Mouse (Mus musculus) CH12.LX (cell line): ENCODE data around the gene Eral1. TPM values are rescaled to one million over a fixed set of nuclear protein-coding genes. Genes with fewer than 3 reads are reported as not detected.
A peak's percentile ranks its signal among the peaks of the same experiment; 100 is the strongest.

ENCODE experiments used
- DNase-seq: peaks from one replicate; pipeline ENCODE4 v3.0.0-alpha.2; 2013; ENCODE audit errors: extremely low read depth
- H3K27ac ChIP-seq: 2 replicates; pipeline ENCODE4 v1.5.1; 2012; ENCODE audit warnings: low read depth, mild to moderate bottlenecking, control low read depth, moderate library complexity; ENCODE audit not compliant: insufficient read depth
- H3K27me3 ChIP-seq: replicated peaks from 2 replicates; pipeline ENCODE3; 2012; ENCODE audit warnings: inconsistent platforms
- H3K36me3 ChIP-seq, 2 experiments: replicated peaks in 1 of 2; 2 replicates each; pipeline versions ENCODE3 to v1.6.1; 2012; ENCODE audit warnings: inconsistent platforms in 1 of 2, low read length in 1 of 2, mild to moderate bottlenecking in 1 of 2, mixed read lengths in 1 of 2, moderate library complexity in 1 of 2; ENCODE audit not compliant: control insufficient read depth in 1 of 2, insufficient read depth in 1 of 2
- H3K4me1 ChIP-seq, 2 experiments: 2 replicates each; pipeline ENCODE4 v1.6.1; 2012; ENCODE audit warnings: inconsistent platforms in 1 of 2, moderate library complexity in 1 of 2; ENCODE audit not compliant: insufficient read depth in 2 of 2, control insufficient read depth in 1 of 2
- H3K4me2 ChIP-seq: 2 replicates; pipeline ENCODE4 v1.6.1; 2012; ENCODE audit warnings: low read depth, mild to moderate bottlenecking, control low read depth; ENCODE audit not compliant: poor library complexity, insufficient read depth, severe bottlenecking
- H3K4me3 ChIP-seq, 3 experiments: fragments of 150-350 bp in 1 of 3; sonication (generic) in 1 of 3; replicated peaks in 1 of 3; 2 replicates each; pipeline versions ENCODE3 to v1.5.1; 2011 to 2012; ENCODE audit warnings: low read depth in 2 of 3, low read length in 2 of 3, mild to moderate bottlenecking in 2 of 3, moderate library complexity in 2 of 3, control low read depth in 1 of 3, improper control_type of control experiment in 1 of 3, inconsistent platforms in 1 of 3, mixed read lengths in 1 of 3; ENCODE audit not compliant: poor library complexity in 1 of 3
- H3K79me2 ChIP-seq: replicated peaks from 2 replicates; pipeline ENCODE4 v1.6.1; 2012; ENCODE audit warnings: mild to moderate bottlenecking, moderate library complexity; ENCODE audit not compliant: control insufficient read depth, poor library complexity, insufficient read depth, severe bottlenecking; ENCODE audit errors: extremely low read depth
- H3K9ac ChIP-seq: 2 replicates; pipeline ENCODE4 v1.6.1; 2012; ENCODE audit warnings: low read depth, mild to moderate bottlenecking, control low read depth, moderate library complexity; ENCODE audit not compliant: insufficient read depth
- H3K9me3 ChIP-seq: replicated peaks from 2 replicates; pipeline ENCODE3; 2012; ENCODE audit warnings: low read length, inconsistent platforms, mixed read lengths
- BHLHE40 ChIP-seq: IDR thresholded peaks from 2 replicates; pipeline ENCODE4 v1.6.1; 2011; ENCODE audit warnings: mild to moderate bottlenecking, low read depth, low read length, improper control_type of control experiment
- CHD1 ChIP-seq: IDR thresholded peaks from 2 replicates; pipeline ENCODE4 v1.6.1; 2012; ENCODE audit warnings: low read depth, low read length, improper control_type of control experiment, inconsistent platforms
- CHD2 ChIP-seq: IDR thresholded peaks from 2 replicates; pipeline ENCODE4 v1.6.1; 2011; ENCODE audit warnings: low read length, improper control_type of control experiment
- CTCF ChIP-seq, 2 experiments: IDR thresholded peaks in 1 of 2; conservative IDR thresholded peaks in 1 of 2; 2 replicates each; pipeline ENCODE4 v1.5.1; 2011 to 2012; ENCODE audit warnings: low read depth in 2 of 2, low read length in 2 of 2, improper control_type of control experiment in 1 of 2, inconsistent platforms in 1 of 2, mild to moderate bottlenecking in 1 of 2, moderate library complexity in 1 of 2
- E2F4 ChIP-seq: IDR thresholded peaks from 2 replicates; pipeline ENCODE4 v1.6.1; 2011; ENCODE audit warnings: low read depth, low read length, improper control_type of control experiment; ENCODE audit not compliant: insufficient replicate concordance
- ELF1 ChIP-seq: IDR thresholded peaks from 2 replicates; pipeline ENCODE4 v1.6.1; 2014; ENCODE audit warnings: low read depth, mild to moderate bottlenecking, inconsistent platforms, low read length, improper control_type of control experiment
- EP300 ChIP-seq: IDR thresholded peaks from 2 replicates; pipeline ENCODE4 v1.6.1; 2011; ENCODE audit warnings: low read length, improper control_type of control experiment
- ETS1 ChIP-seq: conservative IDR thresholded peaks from 2 replicates; pipeline ENCODE4 v1.6.1; 2012; ENCODE audit warnings: low read depth, mild to moderate bottlenecking, inconsistent platforms, low read length, improper control_type of control experiment, moderate library complexity
- GABPA ChIP-seq: IDR thresholded peaks from 2 replicates; pipeline ENCODE4 v1.6.1; 2012; ENCODE audit warnings: low read depth, low read length, improper control_type of control experiment, inconsistent platforms; ENCODE audit not compliant: insufficient replicate concordance
- HCFC1 ChIP-seq: IDR thresholded peaks from 2 replicates; pipeline ENCODE4 v1.6.1; 2012; ENCODE audit warnings: low read depth, mild to moderate bottlenecking, inconsistent platforms, low read length, improper control_type of control experiment
- IRF4 ChIP-seq: IDR thresholded peaks from 2 replicates; pipeline ENCODE4 v1.6.1; 2014; ENCODE audit warnings: low read depth, mild to moderate bottlenecking, inconsistent platforms, low read length, improper control_type of control experiment
- JUN ChIP-seq: IDR thresholded peaks from 2 replicates; pipeline ENCODE4 v1.6.1; 2011; ENCODE audit warnings: low read depth, mild to moderate bottlenecking, low read length, improper control_type of control experiment, moderate library complexity; ENCODE audit not compliant: insufficient read depth
- JUND ChIP-seq: conservative IDR thresholded peaks from 2 replicates; pipeline ENCODE4 v1.6.1; 2011; ENCODE audit warnings: low read depth, low read length, improper control_type of control experiment
- KAT2A ChIP-seq: IDR thresholded peaks from 2 replicates; pipeline ENCODE4 v1.6.1; 2012; ENCODE audit warnings: low read length, improper control_type of control experiment, inconsistent platforms; ENCODE audit not compliant: insufficient replicate concordance
- MAFK ChIP-seq: IDR thresholded peaks from 2 replicates; pipeline ENCODE4 v1.6.1; 2011; ENCODE audit warnings: low read length, improper control_type of control experiment; ENCODE audit not compliant: insufficient replicate concordance
- MAX ChIP-seq: IDR thresholded peaks from 2 replicates; pipeline ENCODE4 v1.6.1; 2011; ENCODE audit warnings: low read length, improper control_type of control experiment
- MAZ ChIP-seq: IDR thresholded peaks from 2 replicates; pipeline ENCODE4 v1.6.1; 2012; ENCODE audit warnings: low read depth, mild to moderate bottlenecking, inconsistent platforms, low read length, improper control_type of control experiment, moderate library complexity
- MEF2A ChIP-seq: IDR thresholded peaks from 2 replicates; pipeline ENCODE4 v1.6.1; 2014; ENCODE audit warnings: low read depth, mild to moderate bottlenecking, inconsistent platforms, low read length, improper control_type of control experiment, borderline replicate concordance
- MXI1 ChIP-seq: IDR thresholded peaks from 2 replicates; pipeline ENCODE4 v1.6.1; 2011; ENCODE audit warnings: mild to moderate bottlenecking, low read depth, low read length, improper control_type of control experiment
- MYC ChIP-seq: IDR thresholded peaks from 2 replicates; pipeline ENCODE4 v1.6.1; 2011; ENCODE audit warnings: low read depth, mild to moderate bottlenecking, improper control_type of control experiment, low read length
- NELFE ChIP-seq: IDR thresholded peaks from 2 replicates; pipeline ENCODE4 v1.6.1; 2011; ENCODE audit warnings: low read depth, low read length, improper control_type of control experiment
- NRF1 ChIP-seq: IDR thresholded peaks from 2 replicates; pipeline ENCODE4 v1.6.1; 2014; ENCODE audit warnings: low read depth, mild to moderate bottlenecking, inconsistent platforms, low read length, improper control_type of control experiment, moderate library complexity
- PAX5 ChIP-seq: IDR thresholded peaks from 2 replicates; pipeline ENCODE4 v1.6.1; 2012; ENCODE audit warnings: low read length, inconsistent platforms, mixed read lengths
- POLR2A ChIP-seq: IDR thresholded peaks from 2 replicates; pipeline ENCODE4 v1.6.1; 2011; ENCODE audit warnings: low read depth, mild to moderate bottlenecking, improper control_type of control experiment, low read length
- POLR2AphosphoS2 ChIP-seq: IDR thresholded peaks from 2 replicates; pipeline ENCODE4 v1.6.1; 2011; ENCODE audit warnings: low read depth, low read length, improper control_type of control experiment
- RAD21 ChIP-seq: IDR thresholded peaks from 2 replicates; pipeline ENCODE4 v1.6.1; 2011; ENCODE audit warnings: low read depth, mild to moderate bottlenecking, low read length, improper control_type of control experiment, moderate library complexity
- RCOR1 ChIP-seq: conservative IDR thresholded peaks from 2 replicates; pipeline ENCODE4 v1.6.1; 2012; ENCODE audit warnings: low read depth, mild to moderate bottlenecking, inconsistent platforms, low read length, improper control_type of control experiment
- SIN3A ChIP-seq: IDR thresholded peaks from 2 replicates; pipeline ENCODE4 v1.6.1; 2012; ENCODE audit warnings: low read length, improper control_type of control experiment, inconsistent platforms
- SMC3 ChIP-seq: IDR thresholded peaks from 2 replicates; pipeline ENCODE4 v1.6.1; 2011; ENCODE audit warnings: low read depth, low read length, improper control_type of control experiment
- TBP ChIP-seq: conservative IDR thresholded peaks from 2 replicates; pipeline ENCODE4 v1.6.1; 2011; ENCODE audit warnings: low read depth, low read length, improper control_type of control experiment
- TCF12 ChIP-seq: IDR thresholded peaks from 2 replicates; pipeline ENCODE4 v1.6.1; 2014; ENCODE audit warnings: low read depth, mild to moderate bottlenecking, inconsistent platforms, low read length, improper control_type of control experiment
- UBTF ChIP-seq: IDR thresholded peaks from 2 replicates; pipeline ENCODE4 v1.6.1; 2012; ENCODE audit warnings: low read depth, mild to moderate bottlenecking, inconsistent platforms, low read length, improper control_type of control experiment, moderate library complexity
- USF1 ChIP-seq: IDR thresholded peaks from 2 replicates; pipeline ENCODE4 v1.6.1; 2014; ENCODE audit warnings: low read depth, mild to moderate bottlenecking, inconsistent platforms, low read length, improper control_type of control experiment
- USF2 ChIP-seq: conservative IDR thresholded peaks from 2 replicates; pipeline ENCODE4 v1.6.1; 2011; ENCODE audit warnings: low read depth, low read length, improper control_type of control experiment
- ZC3H11A ChIP-seq: IDR thresholded peaks from 2 replicates; pipeline ENCODE4 v1.6.1; 2012; ENCODE audit warnings: low read depth, mild to moderate bottlenecking, inconsistent platforms, low read length, improper control_type of control experiment
- ZKSCAN1 ChIP-seq: IDR thresholded peaks from 2 replicates; pipeline ENCODE4 v1.6.1; 2012; ENCODE audit warnings: low read depth, inconsistent platforms, low read length, improper control_type of control experiment, borderline replicate concordance
- ZMIZ1 ChIP-seq: IDR thresholded peaks from 2 replicates; pipeline ENCODE4 v1.6.1; 2012; ENCODE audit warnings: low read depth, mild to moderate bottlenecking, inconsistent platforms, low read length, improper control_type of control experiment
- ZNF384 ChIP-seq: IDR thresholded peaks from 2 replicates; pipeline ENCODE4 v1.6.1; 2012; ENCODE audit warnings: low read depth, low read length, improper control_type of control experiment, inconsistent platforms
- dilution Hi-C: fragments of 300-500 bp; cut with MboI; formaldehyde crosslinking; loops from 2 replicates; pipeline ENCODE4 v1.14.3; 2020; ENCODE audit warnings: low sequenced_read_pairs; ENCODE audit not compliant: extremely low pct_unique_long_range_greater_than_20kb, extremely low pct_ligation_motif_present
- in situ Hi-C: fragments of 300-500 bp; cut with MboI; formaldehyde crosslinking; loops from 3 replicates; pipeline ENCODE4 v1.14.3; 2019; ENCODE audit warnings: low sequenced_read_pairs, low pct_ligation_motif_present, low pct_unique_long_range_greater_than_20kb, mixed read lengths
- polyA plus RNA-seq: library from polyadenylated mRNA; unstranded; fragments of >175 nt; gene quantifications from 2 replicates; pipeline ENCODE4 v1.2.1, GENCODE M21; 2012; ENCODE audit warnings: low read depth; ENCODE audit not compliant: insufficient read length
- total RNA-seq, 2 experiments: library from RNA; depleted of rRNA; stranded (reverse); fragments of 300-350 nt in 1 of 2; fragments of >200 nt in 1 of 2; gene quantifications; 2 replicates each; pipeline ENCODE4 v1.2.3; 2012 to 2014

Eral1 gene
- total and polyA plus RNA-seq, 3 experiments: 39.1 to 43.2 (median 41.5) TPM

GRCm38 (mm10) chr11:78086925-78087479, 6.8 kb upstream of the Eral1 start:
- H3K27me3 ChIP-seq: no peaks in the 10 kb centered on the region
- no peaks in the 10 kb centered on the region for H3K9me3 ChIP-seq
- peak overlapping the region in 2 of 3 experiments; percentile 41 to 46 for H3K4me3 ChIP-seq
- H3K4me1 ChIP-seq: peaks cover 3 to 16% of the 10 kb centered on the region in 2 experiments; a peak in 3 of 4 replicates
- dilution Hi-C loops: no loop called here
- TF ChIP-seq ZNF384 (peak; percentile 66), E2F4 (no peak), NELFE (peak; percentile 13; the same call in 1 of the 2 replicates), RAD21 (no peak), IRF4 (no peak), HCFC1 (peak; percentile 58), SMC3 (no peak), ZMIZ1 (no peak), CTCF (conservative IDR thresholded peaks at IDR 0.05 in 1 of 2, IDR thresholded peaks at IDR 0.05 in 1 of 2; ENCODE audit: low read depth in 2 of 2, low read length in 2 of 2) (no peak), BHLHE40 (no peak), MYC (no peak), CHD1 (peak; percentile 56; the same call in 1 of the 2 replicates), RCOR1 (no peak), MXI1 (no peak), MAZ (no peak), JUND (no peak), ZC3H11A (no peak), MEF2A (0 out of 2 replicates have a peak, but pooled peaks have one; percentile 20), EP300 (peak; percentile 31; the same call in 1 of the 2 replicates), TBP (peak; percentile 94), ELF1 (peak; percentile 87), ETS1 (no peak; the same call in 1 of the 2 replicates), SIN3A (no peak), UBTF (no peak), POLR2A (peak; percentile 21; the same call in 1 of the 2 replicates), GABPA (no peak), JUN (no peak), CHD2 (no peak; the same call in 1 of the 2 replicates), MAX (no peak), ZKSCAN1 (no peak), PAX5 (no peak), USF2 (no peak), POLR2AphosphoS2 (no peak), MAFK (0 out of 2 replicates have a peak, but pooled peaks have one; percentile 27), NRF1 (no peak), USF1 (no peak), TCF12 (0 out of 2 replicates have a peak, but pooled peaks have one; percentile 33), KAT2A (no peak)
- TF ChIP-seq, all 38 proteins: peak for 11
- in situ Hi-C loops: no loop called here
- H3K9ac ChIP-seq: no peak overlapping the region
- H3K79me2 ChIP-seq: no peaks in the 10 kb centered on the region
- peak; percentile 69 for DNase-seq
- no peak overlapping the region for H3K4me2 ChIP-seq
- no peak overlapping the region for H3K27ac ChIP-seq
- peaks cover 0 to 12% of the 10 kb centered on the region in 2 experiments for H3K36me3 ChIP-seq
